In genomic region chr19:57240259-57240658, GRCm38 (mm10) we compare ENCODE assay signal across 16 mouse cellular contexts.
DNase-seq lines count a peak whose midpoint lies in the region; ATAC-seq and TF ChIP-seq lines count a peak whose summit lies in the region.
"Had no signal": no experiment of that assay in that cellular context is flagged by ENCODE, and none has a peak within 500 bp of the region (broad histone marks: within the 10 kb centered on the region; RNA-seq: fewer than 3 reads in every experiment).

No protein-coding gene starts in this region.

- no peak for ATAC-seq in hindbrain, embryonic 13.5 days (ENCODE audit: low FRiP score)
- ATAC-seq: intestine, embryonic 15.5 days; midbrain, embryonic 16.5 days had no signal

- WGBS in heart, embryonic 10.5 days: 51% methylated on average over 6 of the region's 6 CpGs
- 78% methylated on average over 6 of the region's 6 CpGs for WGBS in hindbrain, embryonic 13.5 days

- TF ChIP-seq POLR2A in myocyte (IDR thresholded peaks at IDR 0.05; ENCODE audit: insufficient read length, low read depth): no peak

- DNase-seq in heart, adult 11 months: peak; percentile 96
- no peak for DNase-seq in heart, embryonic 10.5 days (ENCODE audit: low spot score)
- DNase-seq in left cerebral cortex, adult 2 months (ENCODE audit: extremely low spot score in 1 of 2, low spot score in 2 of 2): peak in 1 of 2 experiments; percentile 22
- no peak for DNase-seq in left cerebral cortex, postnatal 36 days (ENCODE audit: low spot score in 2 of 2)
- peak; percentile 65 to 66 for DNase-seq in cerebellum, postnatal 14 days
- DNase-seq in frontal cortex, postnatal 10 days (ENCODE audit: low spot score in 2 of 2): no peak
- DNase-seq: adrenal gland, postnatal 10 days; embryo, embryonic 11 days; gastrocnemius, postnatal 25 days; lung, postnatal 14 days had no signal

- H3K4me1 ChIP-seq in heart, embryonic 10.5 days: peaks cover 24% of the 10 kb centered on the region
- H3K4me1 ChIP-seq in hindbrain, embryonic 13.5 days (replicated peaks): peaks cover 37% of the 10 kb centered on the region

- no peak overlapping the region for H3K4me3 ChIP-seq in heart, embryonic 10.5 days
- H3K4me3 ChIP-seq in left cerebral cortex, adult 2 months: no peak overlapping the region
- no peak overlapping the region for H3K4me3 ChIP-seq in myocyte
- H3K4me3 ChIP-seq in hindbrain, embryonic 13.5 days: no peak overlapping the region
- H3K4me3 ChIP-seq: embryonic facial prominence, embryonic 15.5 days; hindbrain, embryonic 10.5 days; intestine, embryonic 15.5 days had no signal

- H3K36me3 ChIP-seq in heart, embryonic 10.5 days: no peaks in the 10 kb centered on the region
- H3K36me3 ChIP-seq in myocyte (ENCODE audit: control insufficient read depth, insufficient read depth): no peaks in the 10 kb centered on the region
- no peaks in the 10 kb centered on the region for H3K36me3 ChIP-seq in hindbrain, embryonic 13.5 days
- H3K36me3 ChIP-seq: embryonic facial prominence, embryonic 15.5 days; hindbrain, embryonic 10.5 days; intestine, embryonic 15.5 days had no signal

- no peaks in the 10 kb centered on the region for H3K9me3 ChIP-seq in heart, embryonic 10.5 days
- no peaks in the 10 kb centered on the region for H3K9me3 ChIP-seq in hindbrain, embryonic 13.5 days
- H3K9me3 ChIP-seq: embryonic facial prominence, embryonic 15.5 days; hindbrain, embryonic 10.5 days; intestine, embryonic 15.5 days had no signal

- no peaks in the 10 kb centered on the region for H3K79me2 ChIP-seq in myocyte (ENCODE audit: control insufficient read depth, insufficient read depth)

- H3ac ChIP-seq in myocyte (ENCODE audit: control insufficient read depth, insufficient read length): no peak overlapping the region

- no peak overlapping the region for H3K9ac ChIP-seq in hindbrain, embryonic 13.5 days
- H3K9ac ChIP-seq: embryonic facial prominence, embryonic 15.5 days; intestine, embryonic 15.5 days had no signal

- no peak overlapping the region for H3K4me2 ChIP-seq in myocyte (ENCODE audit: low read depth)
- no peak overlapping the region for H3K4me2 ChIP-seq in hindbrain, embryonic 13.5 days
- H3K4me2 ChIP-seq: embryonic facial prominence, embryonic 15.5 days; intestine, embryonic 15.5 days had no signal

- no peak overlapping the region for H3K27ac ChIP-seq in heart, embryonic 10.5 days
- H3K27ac ChIP-seq in left cerebral cortex, adult 2 months: peak overlapping the region; percentile 84
- no peak overlapping the region for H3K27ac ChIP-seq in hindbrain, embryonic 13.5 days
- H3K27ac ChIP-seq: embryonic facial prominence, embryonic 15.5 days; hindbrain, embryonic 10.5 days; intestine, embryonic 15.5 days had no signal

- no peak for TF ChIP-seq CTCF in left cerebral cortex, adult 2 months (IDR thresholded peaks at IDR 0.05)

- H3K27me3 ChIP-seq in heart, embryonic 10.5 days (ENCODE audit: insufficient read depth, poor library complexity, severe bottlenecking): no peaks in the 10 kb centered on the region
- H3K27me3 ChIP-seq in myocyte (ENCODE audit: control insufficient read depth, insufficient read depth, insufficient read length): no peaks in the 10 kb centered on the region
- H3K27me3 ChIP-seq in hindbrain, embryonic 13.5 days: no peaks in the 10 kb centered on the region
- H3K27me3 ChIP-seq: embryonic facial prominence, embryonic 15.5 days; intestine, embryonic 15.5 days had no signal

- intact Hi-C loops in left cerebral cortex, adult 2 months (cut with DNase I): no loop called here
- intact Hi-C loops in left cerebral cortex, postnatal 36 days (cut with DNase I): no loop called here

TF ChIP-seq in myocyte, 11 proteins besides CTCF, POLR2A, EP300 and RAD21:
- TF ChIP-seq CEBPB (IDR thresholded peaks at IDR 0.05; ENCODE audit: insufficient read depth, poor library complexity, severe bottlenecking): no peak
- peak; percentile 30 for TF ChIP-seq TCF12 (IDR thresholded peaks at IDR 0.05; ENCODE audit: insufficient read depth, poor library complexity, severe bottlenecking)
- no peak for TF ChIP-seq POLR2AphosphoS2 (IDR thresholded peaks at IDR 0.05; ENCODE audit: insufficient read length, low read depth)
- TF ChIP-seq REST (IDR thresholded peaks at IDR 0.05; ENCODE audit: insufficient read depth, insufficient read length): no peak
- TF ChIP-seq USF1 (IDR thresholded peaks at IDR 0.05; ENCODE audit: low read depth): no peak
- TF ChIP-seq MYOD1 (IDR thresholded peaks at IDR 0.05; ENCODE audit: control insufficient read depth in 1 of 3, insufficient read length in 2 of 3, low read depth in 2 of 3): peak in 1 of 3 experiments; percentile 61
- no peak for TF ChIP-seq SRF (IDR thresholded peaks at IDR 0.05; ENCODE audit: control insufficient read depth, insufficient read length, low read depth)
- TF ChIP-seq MYOG (IDR thresholded peaks at IDR 0.05; ENCODE audit: control insufficient read depth in 1 of 3, insufficient read depth in 1 of 3, insufficient read length in 2 of 3, low read depth in 2 of 3): peak in 1 of 3 experiments; percentile 79
- TF ChIP-seq TCF3 (IDR thresholded peaks at IDR 0.05; ENCODE audit: insufficient read length, low read depth): no peak
- no peak for TF ChIP-seq E2F4 (IDR thresholded peaks at IDR 0.05; ENCODE audit: insufficient read depth)
- TF ChIP-seq MAX (IDR thresholded peaks at IDR 0.05; ENCODE audit: low read depth): no peak
TF ChIP-seq in myocyte: peak in this region for 3.

Comparison
In these comparisons a context has a peak if more than half of its experiments do, and no peak if none do; other contexts are left out.
1. DNase-seq: peak in heart, adult 11 months (single experiment) and cerebellum, postnatal 14 days (2 of 2); none in heart, embryonic 10.5 days (single experiment), left cerebral cortex, postnatal 36 days (0 of 2) and frontal cortex, postnatal 10 days (0 of 2).